Mouse (Mus musculus): ENCODE measurements around the gene Urah. TPM values are rescaled to one million over a fixed set of nuclear protein-coding genes. Genes with fewer than 3 reads are reported as not detected.
A peak's percentile ranks its signal among the peaks of the same experiment; 100 is the strongest.

The Urah gene
- total RNA-seq (2018; cell fraction: chromatin; rRNA removed): not detected
- under 1 TPM in 7 of 26 experiments, not detected in 19; 0.18 to 0.86 (median 0.34) TPM for total RNA-seq (2018; cell fraction: cytosol; rRNA removed)
- total RNA-seq (2018; cell fraction: nucleus; rRNA removed): not detected
- not detected in 3 replicates for polyA plus RNA-seq (2018)

GRCm38 (mm10) chr7:140834968-140835757 is at the start of gene Urah:
Urah (plus strand) TSS chr7:140835018.
- H3K27ac ChIP-seq: no peak within 1 kb of the TSS
- 89% methylated on average over 20 of the region's 20 CpGs for WGBS (ENCODE audit: missing documents)
- H3K36me3 ChIP-seq (ENCODE audit: inconsistent target): no peaks in the 10 kb centered on the region
- H3K4me3 ChIP-seq (ENCODE audit: inconsistent target): no peak within 1 kb of the TSS
- no peaks in the 10 kb centered on the region for H3K79me2 ChIP-seq (ENCODE audit: inconsistent target)

GRCm38 (mm10) chr7:140787406-140788052 is 47.3 kb upstream of the Urah start, which contains the start of gene Syce1:
Syce1 (minus strand) TSS chr7:140787852.
- H3K27ac ChIP-seq: no peak within 1 kb of the TSS
- no peak within 1 kb of the TSS for H3K4me3 ChIP-seq (ENCODE audit: inconsistent target)
- H3K36me3 ChIP-seq (ENCODE audit: inconsistent target): no peaks in the 10 kb centered on the region
- H3K79me2 ChIP-seq (ENCODE audit: inconsistent target): no peaks in the 10 kb centered on the region
- 88% methylated on average over 33 of the region's 33 CpGs for WGBS (ENCODE audit: missing documents)

GRCm38 (mm10) chr7:140788053-140788435 is 46.8 kb upstream of the Urah start:
- WGBS (ENCODE audit: missing documents): 91% methylated on average over 6 of the region's 7 CpGs
- H3K27ac ChIP-seq: no peak overlapping the region

GRCm38 (mm10) chr7:140793541-140793940 is 41.3 kb upstream of the Urah start:
- H3K79me2 ChIP-seq (ENCODE audit: inconsistent target): no peaks in the 10 kb centered on the region
- 70% methylated on average over 4 of the region's 4 CpGs for WGBS (ENCODE audit: missing documents)
- H3K36me3 ChIP-seq (ENCODE audit: inconsistent target): no peaks in the 10 kb centered on the region
- no peak overlapping the region for H3K4me3 ChIP-seq (ENCODE audit: inconsistent target)
- H3K27ac ChIP-seq: no peak overlapping the region

More at GRCm38 (mm10) chr7:140788053-140788435, 46.8 kb upstream of the Urah start:
- H3K79me2 ChIP-seq (ENCODE audit: inconsistent target): no peaks in the 10 kb centered on the region
- no peaks in the 10 kb centered on the region for H3K36me3 ChIP-seq (ENCODE audit: inconsistent target)
- no peak overlapping the region for H3K4me3 ChIP-seq (ENCODE audit: inconsistent target)

- Histone ChIP-seq H3K79me2 (ENCODE audit: inconsistent target) (no peaks in the 10 kb centered on the region), H3K27ac (no peak overlapping the region), H3K4me3 (ENCODE audit: inconsistent target) (no peak overlapping the region), H3K36me3 (ENCODE audit: inconsistent target) (no peaks in the 10 kb centered on the region)
- WGBS (ENCODE audit: missing documents): 100% methylated on average over 3 of the region's 3 CpGs
Observed at GRCm38 (mm10) chr7:140797619-140798018, 37.2 kb upstream of the Urah start.

GRCm38 (mm10) chr7:140798212-140798611 is 36.6 kb upstream of the Urah start:
- no peak overlapping the region for H3K27ac ChIP-seq
- no peaks in the 10 kb centered on the region for H3K79me2 ChIP-seq (ENCODE audit: inconsistent target)
- no peak overlapping the region for H3K4me3 ChIP-seq (ENCODE audit: inconsistent target)
- H3K36me3 ChIP-seq (ENCODE audit: inconsistent target): no peaks in the 10 kb centered on the region
- WGBS (ENCODE audit: missing documents): 92% methylated on average over 2 of the region's 2 CpGs

GRCm38 (mm10) chr7:140802629-140803028 is 32.2 kb upstream of the Urah start:
- Histone ChIP-seq H3K4me3 (ENCODE audit: inconsistent target) (no peak overlapping the region), H3K36me3 (ENCODE audit: inconsistent target) (no peaks in the 10 kb centered on the region), H3K79me2 (ENCODE audit: inconsistent target) (no peaks in the 10 kb centered on the region), H3K27ac (no peak overlapping the region)
- 85% methylated on average over 6 of the region's 6 CpGs for WGBS (ENCODE audit: missing documents)

GRCm38 (mm10) chr7:140805704-140806103 is 29.1 kb upstream of the Urah start:
- no peak overlapping the region for H3K4me3 ChIP-seq (ENCODE audit: inconsistent target)
- no peaks in the 10 kb centered on the region for H3K79me2 ChIP-seq (ENCODE audit: inconsistent target)
- WGBS (ENCODE audit: missing documents): 7% methylated on average over 1 of the region's 1 CpGs
- no peaks in the 10 kb centered on the region for H3K36me3 ChIP-seq (ENCODE audit: inconsistent target)
- H3K27ac ChIP-seq: no peak overlapping the region

- no peaks in the 10 kb centered on the region for H3K79me2 ChIP-seq (ENCODE audit: inconsistent target)
- no peak overlapping the region for H3K4me3 ChIP-seq (ENCODE audit: inconsistent target)
- no peaks in the 10 kb centered on the region for H3K36me3 ChIP-seq (ENCODE audit: inconsistent target)
- no peak overlapping the region for H3K27ac ChIP-seq
- WGBS (ENCODE audit: missing documents): 98% methylated on average over 6 of the region's 6 CpGs
Observed at GRCm38 (mm10) chr7:140810496-140810895, 24.3 kb upstream of the Urah start.

- Histone ChIP-seq H3K79me2 (ENCODE audit: inconsistent target) (no peaks in the 10 kb centered on the region), H3K36me3 (ENCODE audit: inconsistent target) (no peaks in the 10 kb centered on the region)
- 90% methylated on average over 13 of the region's 13 CpGs for WGBS (ENCODE audit: missing documents)
Observed at GRCm38 (mm10) chr7:140811714-140812113, 23.1 kb upstream of the Urah start.

GRCm38 (mm10) chr7:140812850-140813249 is 22.0 kb upstream of the Urah start:
- 90% methylated on average over 12 of the region's 12 CpGs for WGBS (ENCODE audit: missing documents)
- Histone ChIP-seq H3K27ac (no peak overlapping the region), H3K4me3 (ENCODE audit: inconsistent target) (no peak overlapping the region), H3K36me3 (ENCODE audit: inconsistent target) (no peaks in the 10 kb centered on the region), H3K79me2 (ENCODE audit: inconsistent target) (no peaks in the 10 kb centered on the region)

More at GRCm38 (mm10) chr7:140811714-140812113, 23.1 kb upstream of the Urah start:
- H3K27ac ChIP-seq: no peak overlapping the region
- H3K4me3 ChIP-seq (ENCODE audit: inconsistent target): no peak overlapping the region

GRCm38 (mm10) chr7:140820173-140820572 is 14.6 kb upstream of the Urah start:
- H3K4me3 ChIP-seq (ENCODE audit: inconsistent target): no peak overlapping the region
- no peak overlapping the region for H3K27ac ChIP-seq
- WGBS (ENCODE audit: missing documents): 83% methylated on average over 4 of the region's 4 CpGs
- no peaks in the 10 kb centered on the region for H3K79me2 ChIP-seq (ENCODE audit: inconsistent target)
- no peaks in the 10 kb centered on the region for H3K36me3 ChIP-seq (ENCODE audit: inconsistent target)

GRCm38 (mm10) chr7:140821305-140821652 is 13.5 kb upstream of the Urah start:
- Histone ChIP-seq H3K27ac (no peak overlapping the region), H3K79me2 (ENCODE audit: inconsistent target) (no peaks in the 10 kb centered on the region), H3K36me3 (ENCODE audit: inconsistent target) (no peaks in the 10 kb centered on the region), H3K4me3 (ENCODE audit: inconsistent target) (peak overlapping the region; percentile 44)
- WGBS (ENCODE audit: missing documents): 88% methylated on average over 5 of the region's 5 CpGs

- 10% methylated on average over 21 of the region's 21 CpGs for WGBS (ENCODE audit: missing documents)
Observed at GRCm38 (mm10) chr7:140821653-140822329, 13.0 kb upstream of the Urah start, which contains the start of gene Zfp941. Zfp941 (minus strand) TSS chr7:140822178.

More at GRCm38 (mm10) chr7:140821653-140822329, 13.0 kb upstream of the Urah start, which contains the start of gene Zfp941:
- no peak within 1 kb of the TSS for H3K27ac ChIP-seq
- no peaks in the 10 kb centered on the region for H3K36me3 ChIP-seq (ENCODE audit: inconsistent target)
- peak within 1 kb of the TSS; percentile 44 for H3K4me3 ChIP-seq (ENCODE audit: inconsistent target)
- H3K79me2 ChIP-seq (ENCODE audit: inconsistent target): no peaks in the 10 kb centered on the region
